Mouse (Mus musculus): ENCODE measurements around the gene Snx13.

The Snx13 gene

DNA sequence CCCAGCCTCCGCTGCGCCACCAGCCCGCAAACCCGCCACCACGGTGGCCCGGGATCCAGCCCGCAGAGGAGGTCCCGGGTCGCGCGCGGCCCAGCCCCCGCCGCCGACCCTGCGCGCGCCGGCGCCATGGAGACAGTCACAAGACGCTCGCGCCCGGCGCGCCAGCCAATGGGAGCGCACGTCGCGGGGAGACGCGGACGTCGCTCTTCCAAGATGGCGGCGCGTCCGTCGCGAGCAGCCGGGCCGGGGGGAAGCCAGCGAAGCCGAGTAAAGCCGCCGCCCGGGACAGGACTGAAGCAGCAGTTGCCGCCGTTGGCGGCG, at the start of gene Snx13:
Gene Snx13, plus strand, starts transcription at position 188 of the 321 bp plus-strand sequence.
- DNase-seq: peak; percentile 83 to 87

DNA sequence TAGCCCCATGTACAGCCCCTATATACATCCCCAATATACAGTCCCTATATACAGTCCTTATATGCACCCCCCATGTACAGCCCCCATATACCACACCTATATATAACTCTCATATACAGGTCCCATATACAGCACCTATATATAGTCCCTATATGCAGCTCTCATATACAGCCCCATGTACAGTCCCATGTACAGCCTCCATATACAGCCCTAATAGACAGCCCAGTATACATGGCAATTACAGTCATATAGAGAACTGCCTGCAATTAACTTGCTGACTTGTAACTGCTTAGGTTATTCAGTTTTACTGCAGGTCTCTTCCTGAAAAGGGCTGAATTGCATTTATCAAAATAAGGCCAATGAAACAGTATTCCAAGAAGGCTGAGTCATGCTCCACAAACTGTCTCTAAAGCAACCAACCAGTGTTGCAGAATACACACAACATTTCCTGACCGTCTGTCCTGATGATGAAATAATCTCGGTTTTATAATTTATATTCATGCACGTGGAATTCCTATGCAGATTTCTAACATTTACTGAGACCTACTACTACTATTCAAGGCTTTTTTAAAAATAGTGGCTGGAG, 49.3 kb upstream of the Snx13 start:
- DNase-seq: no peak

DNA sequence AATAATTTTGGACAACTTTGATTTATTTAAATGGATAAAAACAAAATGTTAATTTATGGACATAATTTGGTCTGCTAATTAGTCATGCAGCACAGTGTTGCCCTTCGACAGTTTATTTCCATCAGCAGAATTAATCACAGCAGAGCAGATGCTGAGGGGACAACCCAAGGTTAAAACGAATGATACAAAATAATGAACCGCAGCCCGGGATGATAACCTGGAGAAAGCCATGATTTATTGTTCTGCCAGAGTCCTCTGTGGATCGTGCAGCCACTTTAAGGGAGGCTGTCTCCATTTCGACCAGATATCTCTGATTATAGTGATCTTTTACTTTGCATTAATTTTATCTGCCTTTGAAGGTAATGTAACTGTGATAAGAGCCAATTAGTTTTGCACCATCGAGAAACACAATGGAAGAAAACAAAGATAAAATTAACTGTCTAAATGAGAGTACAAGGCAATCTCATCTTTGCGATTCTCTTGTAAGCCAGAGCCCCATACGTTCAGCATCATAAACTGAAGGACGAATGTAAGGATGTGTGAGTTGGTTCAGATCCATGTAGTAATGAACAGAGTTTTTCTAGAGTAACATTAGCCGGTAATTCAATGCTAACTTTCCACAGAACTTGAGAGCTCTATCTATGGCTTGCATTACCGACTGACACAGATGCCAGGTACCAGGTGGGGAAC, 48.1 kb upstream of the Snx13 start:
- DNase-seq: no peak

DNA sequence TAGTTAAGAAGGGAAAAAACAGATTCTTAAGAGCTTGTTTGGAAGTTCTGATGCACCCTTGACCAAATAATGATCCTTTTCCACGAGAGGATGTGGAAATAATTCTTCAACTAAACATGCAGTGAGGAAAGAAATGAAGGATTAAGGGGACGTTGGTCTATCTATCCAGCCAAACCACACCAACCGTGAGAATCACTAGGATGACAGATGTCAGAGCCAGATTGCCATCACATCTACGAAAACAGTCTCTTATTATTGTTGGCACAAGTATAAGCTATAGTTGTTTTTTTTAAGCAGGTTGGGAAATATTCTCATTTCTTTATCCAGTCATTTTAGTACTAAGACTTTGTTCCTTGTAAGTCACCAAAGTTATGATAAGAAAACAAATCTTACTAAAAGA, 46.7 kb upstream of the Snx13 start:
- DNase-seq: no peak

DNA sequence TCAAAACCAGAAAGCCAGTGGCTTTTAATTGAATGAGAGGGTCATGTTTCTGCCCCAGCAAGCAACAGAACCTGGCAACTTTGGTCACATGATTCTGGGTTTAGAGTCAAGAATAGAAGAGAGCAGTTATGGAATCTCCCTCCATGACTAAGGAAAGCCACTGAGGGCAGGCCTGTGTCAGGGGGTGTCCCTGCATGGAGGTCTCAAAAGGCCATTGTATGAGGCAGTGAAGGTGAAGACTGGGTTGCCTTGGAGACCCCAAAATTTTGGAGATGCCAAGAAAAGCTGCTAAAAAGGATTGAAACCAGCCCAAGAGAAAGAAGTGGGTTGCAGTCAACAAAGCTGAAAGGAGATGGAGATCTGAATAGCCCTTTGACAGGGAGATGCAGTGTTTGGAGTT, 41.2 kb upstream of the Snx13 start:
- no peak for DNase-seq

DNA sequence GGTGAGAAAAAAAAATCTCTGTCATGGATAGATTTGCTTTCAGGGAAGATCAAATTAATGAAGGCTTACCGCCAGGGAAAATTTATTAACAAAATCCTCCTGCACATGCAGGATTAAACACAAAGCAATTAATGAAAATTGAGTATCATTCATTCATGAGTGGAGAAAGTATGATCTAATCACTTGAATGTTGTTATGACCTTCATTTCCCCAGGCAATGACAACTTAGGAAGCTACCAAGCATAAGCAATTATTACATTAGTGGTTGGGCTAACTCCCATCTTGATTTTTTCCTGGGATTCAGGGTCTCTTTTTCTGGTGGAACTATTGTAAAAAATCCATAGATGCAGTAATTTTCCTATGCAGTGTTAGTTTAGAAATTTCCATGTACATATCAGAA, 39.1 kb upstream of the Snx13 start:
- DNase-seq: no peak

DNA sequence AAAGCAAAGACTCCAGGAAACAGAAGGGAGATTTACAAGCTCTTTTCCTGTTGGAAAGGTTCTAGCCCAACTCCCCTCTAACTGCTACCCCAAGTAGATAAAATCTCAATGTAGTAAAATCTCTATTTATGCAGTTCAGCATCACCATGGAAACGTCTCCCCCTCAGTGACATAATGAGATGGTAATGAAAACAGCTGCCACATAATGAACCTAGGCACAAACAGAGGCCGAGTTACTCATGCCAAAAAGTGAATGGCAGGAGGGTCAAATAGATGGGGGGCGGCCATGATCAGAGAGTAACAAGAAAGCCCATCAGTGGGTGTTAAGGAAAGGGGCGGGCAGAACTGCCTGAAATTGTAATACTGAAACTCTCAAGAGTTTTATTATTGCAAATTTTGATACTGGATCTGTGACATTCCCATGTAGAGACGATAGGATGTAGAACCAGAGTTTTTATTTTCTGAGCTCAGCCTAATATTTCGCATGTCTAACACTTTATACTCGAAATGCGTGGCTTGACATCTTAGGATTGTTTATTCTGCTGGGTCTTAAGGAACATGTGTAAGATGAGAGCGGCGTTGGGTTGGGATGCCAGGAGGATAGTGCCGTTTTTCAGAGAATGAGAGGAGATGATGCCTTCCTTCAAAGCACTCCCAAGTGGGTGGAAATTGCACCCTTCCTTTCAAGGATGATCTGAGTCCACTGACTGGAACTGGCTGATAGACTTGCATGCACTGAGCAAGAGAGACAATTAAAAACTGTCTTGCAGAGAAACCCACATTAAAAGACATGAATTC, 38.4 kb upstream of the Snx13 start:
- DNase-seq: no peak

DNA sequence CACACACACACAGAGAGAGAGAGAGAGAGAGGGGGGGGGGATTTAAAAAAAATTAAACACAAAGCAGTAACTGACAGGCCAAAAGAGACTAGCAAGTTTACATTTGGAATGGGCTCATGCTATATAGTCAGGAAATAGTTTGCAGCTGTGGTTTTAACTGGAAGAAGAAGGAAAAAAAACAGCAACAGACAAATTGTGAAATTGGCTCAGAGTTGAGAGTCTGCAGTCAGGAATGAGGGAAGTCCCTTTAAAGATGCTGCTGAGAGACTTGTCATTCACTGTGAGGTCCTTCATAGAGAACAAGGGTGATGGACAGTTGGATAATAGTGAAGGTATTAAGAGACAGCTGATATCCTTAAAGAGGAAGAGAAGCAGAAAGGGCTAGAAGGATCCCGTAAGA, 35.5 kb upstream of the Snx13 start:
- no peak for DNase-seq

DNA sequence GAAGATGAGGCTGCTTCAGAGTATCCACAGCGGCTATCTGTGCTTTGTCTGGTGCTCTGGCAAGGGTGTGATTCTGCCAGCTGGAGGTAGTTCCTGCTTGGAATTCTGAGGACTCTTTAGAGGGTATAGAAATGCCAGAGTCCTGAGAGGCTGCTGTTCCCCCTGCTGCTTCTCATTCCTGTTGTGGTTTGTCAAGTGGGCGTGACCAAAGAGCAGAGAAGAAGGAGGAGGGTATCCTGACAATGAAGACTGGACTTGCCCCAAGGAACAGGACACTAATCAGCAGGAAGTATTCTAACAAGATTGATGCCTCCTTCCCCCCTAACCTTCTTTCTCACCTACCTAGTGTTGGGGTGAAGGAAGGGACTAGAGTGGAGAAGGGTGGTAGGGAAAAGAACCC, 33.0 kb upstream of the Snx13 start:
- DNase-seq: no peak

DNA sequence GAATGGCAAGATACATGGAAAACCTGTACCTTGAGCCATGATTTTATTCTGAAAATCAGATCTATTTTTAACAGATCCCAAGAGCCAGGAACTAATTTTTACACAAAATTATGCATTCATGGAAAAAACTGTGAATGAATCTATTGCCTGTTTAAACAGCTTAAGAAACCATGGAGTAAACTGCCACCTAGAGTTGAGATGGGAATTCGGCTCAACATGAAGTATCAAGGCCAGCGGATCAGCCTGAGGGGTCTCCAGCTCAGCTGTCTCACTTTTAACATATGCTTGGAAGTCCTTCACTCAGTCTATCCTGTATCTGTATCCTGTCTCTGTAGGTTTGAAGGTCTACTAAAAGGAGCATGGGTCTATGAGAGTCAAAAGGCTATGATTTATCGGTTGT, 30.9 kb upstream of the Snx13 start:
- DNase-seq: no peak

DNA sequence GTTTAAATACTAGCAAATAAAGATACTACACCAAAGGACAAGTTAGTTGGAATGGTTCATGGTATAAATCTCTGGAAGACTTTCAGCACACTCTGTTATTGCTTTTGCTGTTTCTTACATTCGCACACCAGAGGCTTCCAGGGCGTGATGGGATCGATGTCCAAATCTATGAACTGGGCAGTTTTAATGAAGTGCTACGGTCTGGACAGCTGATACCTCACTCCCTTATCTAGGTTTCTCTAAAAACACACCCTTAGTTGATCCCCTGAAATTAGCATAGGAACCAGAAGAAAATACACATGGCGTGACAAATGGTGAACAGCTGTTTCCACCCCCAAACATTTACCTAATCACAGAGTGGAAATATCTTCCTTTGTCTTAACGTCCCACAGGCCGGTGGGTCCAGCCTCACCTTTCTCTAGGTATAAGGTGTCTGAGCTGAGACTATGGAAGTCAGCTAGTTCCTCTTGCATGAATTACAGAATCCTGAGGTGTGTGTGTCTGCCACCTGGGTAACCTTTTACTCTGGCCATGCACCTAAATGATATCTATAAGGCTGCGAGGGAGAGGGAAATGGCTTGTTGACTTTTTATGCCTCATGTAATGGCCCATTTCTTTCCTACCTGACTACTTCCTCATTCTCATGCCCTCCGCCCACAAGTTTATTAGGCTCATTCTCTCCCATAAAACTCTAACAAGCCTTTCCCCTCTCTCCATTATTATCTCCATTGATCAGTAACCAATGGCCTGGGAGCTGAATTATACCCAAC, 30.3 kb upstream of the Snx13 start:
- DNase-seq: no peak

DNA sequence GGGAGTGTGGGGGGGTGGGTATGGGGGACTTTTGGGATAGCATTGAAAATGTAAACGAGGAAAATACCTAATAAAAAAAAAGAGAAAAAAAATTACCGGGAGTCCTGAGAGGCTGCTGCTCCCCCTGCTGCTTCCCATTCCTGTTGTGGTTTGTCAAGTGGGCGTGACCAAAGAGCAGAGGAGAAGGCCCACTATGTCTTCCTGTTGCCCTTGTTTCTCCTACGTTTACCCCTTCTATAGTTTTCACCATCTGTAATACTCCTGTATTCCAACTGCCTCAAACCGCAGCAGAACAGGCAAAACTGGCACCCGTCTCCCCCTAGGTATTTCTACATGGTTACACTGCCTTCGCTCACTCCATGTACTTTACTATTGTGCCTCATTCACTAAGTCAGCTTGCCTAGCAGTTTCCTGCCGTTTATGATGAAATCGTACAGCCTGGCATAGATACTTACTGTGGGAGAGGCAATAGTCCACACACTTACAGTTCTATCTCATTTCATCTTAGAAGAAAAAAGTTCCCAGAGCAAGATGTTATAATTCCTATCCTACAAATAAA, 28.2 kb upstream of the Snx13 start:
- DNase-seq: no peak

DNA sequence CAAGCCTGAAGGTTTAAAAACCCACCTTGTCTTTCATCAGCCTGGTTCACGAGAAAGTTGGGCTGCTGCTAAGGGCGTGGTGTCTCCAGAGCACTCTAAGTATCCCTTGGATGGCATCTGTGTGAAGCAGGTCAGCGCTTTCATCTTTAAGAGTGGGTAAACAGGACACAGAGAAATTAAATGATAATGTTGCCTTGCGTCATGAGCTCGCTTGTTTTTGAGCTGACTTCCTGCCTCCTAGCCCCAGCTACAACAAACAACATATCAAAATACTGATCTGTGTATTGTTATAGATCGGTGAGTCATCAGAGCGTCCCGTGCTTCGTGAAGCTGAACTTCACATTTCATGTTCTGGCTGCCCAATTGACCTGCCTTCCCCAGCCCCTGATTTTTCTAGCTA, 25.7 kb upstream of the Snx13 start:
- no peak for DNase-seq

DNA sequence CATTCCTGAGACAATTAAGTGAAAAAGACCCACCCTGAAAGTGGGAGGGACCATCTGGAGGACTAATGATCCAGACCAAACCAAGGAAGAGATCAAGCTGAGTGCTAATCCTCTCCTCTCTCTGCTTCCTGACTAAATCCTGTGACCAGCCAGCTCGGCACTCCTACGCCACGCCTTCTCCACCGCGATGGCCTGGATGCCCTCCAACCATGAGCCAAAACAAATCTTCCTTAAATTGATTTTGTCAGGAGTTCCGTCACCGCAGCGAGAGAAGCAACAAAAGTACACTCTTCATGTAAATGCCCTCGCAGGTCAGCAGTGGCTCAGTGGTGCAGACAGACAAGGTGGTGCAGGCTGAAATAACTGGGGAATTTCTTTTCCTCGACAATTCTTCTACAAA, 24.9 kb upstream of the Snx13 start:
- no peak for DNase-seq

DNA sequence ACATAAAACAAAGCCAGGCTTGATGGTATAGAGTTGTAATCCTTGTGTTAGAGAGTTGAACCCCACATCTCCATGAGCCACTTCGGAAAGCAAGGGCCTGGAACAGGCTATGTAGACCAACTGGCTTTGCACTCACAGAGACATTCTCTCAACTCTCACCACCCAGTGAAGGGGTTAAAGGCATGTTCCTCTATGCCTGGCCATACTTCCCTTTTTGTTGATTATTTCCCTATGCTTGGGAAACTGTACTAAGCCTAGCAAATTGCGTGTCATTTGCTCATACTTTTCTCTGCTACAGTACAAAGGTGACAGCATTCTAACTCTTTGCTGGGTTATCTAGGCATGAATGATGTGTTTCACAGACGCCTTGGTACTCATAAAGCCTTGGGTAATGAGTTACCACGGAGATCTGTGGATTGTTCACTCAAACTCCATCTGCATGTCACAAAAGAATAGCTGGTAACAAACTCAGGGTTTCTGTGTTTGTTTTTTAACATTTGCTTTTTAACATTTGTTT, 21.0 kb upstream of the Snx13 start:
- no peak for DNase-seq

DNA sequence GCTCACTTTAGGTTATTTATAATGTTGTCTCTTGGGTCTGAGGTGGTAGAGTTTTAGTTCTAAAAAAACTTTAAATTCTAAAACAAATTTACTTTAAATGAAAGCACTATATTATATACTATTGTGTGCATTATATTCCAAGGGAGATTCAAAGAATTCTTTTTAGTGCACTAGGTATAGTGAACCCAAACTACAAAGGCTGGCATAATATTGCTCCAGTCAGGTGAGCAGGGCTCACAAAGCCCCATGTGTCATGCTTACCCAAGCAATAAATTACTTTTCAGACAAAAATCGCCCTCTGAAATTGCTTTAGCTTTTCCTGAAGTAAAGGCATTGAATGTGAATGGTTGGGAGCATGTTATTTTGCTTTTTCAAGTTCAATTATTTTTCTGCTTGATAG, 19.5 kb upstream of the Snx13 start:
- no peak for DNase-seq

DNA sequence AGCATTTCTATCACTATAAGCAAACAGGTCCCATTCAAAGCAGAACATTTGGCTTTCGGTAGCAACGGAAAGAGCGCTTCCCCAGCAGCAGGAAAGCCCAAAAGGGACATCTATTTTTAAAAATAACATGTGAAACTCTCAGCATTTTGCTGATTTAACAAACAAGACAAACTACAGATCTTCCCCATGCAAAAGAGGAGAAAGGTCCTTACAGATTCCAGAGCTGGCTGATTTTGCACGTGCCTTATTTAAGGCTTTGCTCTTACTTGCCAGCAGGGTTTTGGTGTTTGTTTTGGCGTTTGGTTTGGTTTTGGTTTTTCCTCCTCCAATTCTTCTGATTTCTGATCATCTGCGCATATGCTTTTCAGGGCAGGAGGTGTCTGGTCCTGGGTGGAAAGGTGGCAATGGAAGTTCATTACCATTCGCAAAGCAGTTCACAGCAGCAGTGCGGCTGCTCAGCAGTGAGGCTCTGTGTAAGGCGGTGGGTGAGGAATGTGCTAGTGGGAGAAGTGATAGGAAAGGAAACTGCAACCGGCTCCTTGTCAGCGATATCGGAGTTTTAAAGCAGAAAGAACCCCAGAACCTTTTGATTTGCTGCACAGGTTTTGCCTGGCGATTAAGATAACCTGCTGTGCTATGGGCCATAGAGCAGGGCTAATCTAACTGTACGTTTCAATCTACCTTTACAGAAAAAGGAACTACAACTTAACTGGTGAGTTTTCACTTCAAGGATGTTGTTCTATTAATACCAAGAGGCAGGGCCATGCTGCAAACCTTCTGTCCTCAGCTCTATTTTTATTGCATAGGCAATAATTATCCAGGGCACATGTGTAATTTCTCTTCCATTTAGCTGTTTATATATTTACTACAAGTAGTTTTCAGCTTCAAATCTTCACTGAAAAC, 8.1 kb upstream of the Snx13 start:
- no peak for DNase-seq

DNA sequence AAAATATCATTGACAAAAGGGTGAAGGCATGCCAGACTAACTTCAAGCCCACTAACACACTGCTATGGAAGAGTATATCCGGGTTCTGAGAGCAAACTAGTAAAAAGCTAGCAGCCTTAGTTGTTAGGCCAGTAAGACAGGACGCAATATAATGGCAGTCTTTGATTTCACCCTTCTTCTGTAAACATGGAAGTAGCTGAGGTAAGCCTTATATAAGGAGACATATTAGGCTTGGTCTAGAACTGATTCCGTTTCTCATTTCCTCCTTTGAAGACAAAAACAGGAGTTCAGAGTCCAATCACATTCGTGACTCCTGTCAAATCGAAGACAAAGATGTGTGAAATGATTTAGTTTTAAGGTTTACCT, 7.4 kb upstream of the Snx13 start:
- no peak for DNase-seq

DNA sequence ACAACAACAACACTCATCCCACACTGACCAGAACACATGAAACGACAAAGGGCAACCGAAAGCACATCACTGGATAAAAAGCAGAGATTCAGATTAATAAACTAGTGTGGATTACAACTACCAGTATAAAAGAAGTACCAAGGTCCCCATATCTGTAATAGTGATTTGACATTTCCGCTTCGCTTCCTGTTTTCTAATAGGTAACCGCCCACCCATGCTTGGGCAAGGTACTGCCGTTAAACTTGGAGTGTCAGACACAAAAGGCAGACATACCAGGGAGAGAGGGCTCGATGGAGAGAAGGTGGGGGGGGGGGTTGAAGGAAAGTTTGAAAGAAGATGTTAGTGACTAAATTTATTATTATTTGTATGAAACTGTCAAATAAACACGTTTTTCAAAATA, 5.0 kb upstream of the Snx13 start:
- no peak for DNase-seq

DNA sequence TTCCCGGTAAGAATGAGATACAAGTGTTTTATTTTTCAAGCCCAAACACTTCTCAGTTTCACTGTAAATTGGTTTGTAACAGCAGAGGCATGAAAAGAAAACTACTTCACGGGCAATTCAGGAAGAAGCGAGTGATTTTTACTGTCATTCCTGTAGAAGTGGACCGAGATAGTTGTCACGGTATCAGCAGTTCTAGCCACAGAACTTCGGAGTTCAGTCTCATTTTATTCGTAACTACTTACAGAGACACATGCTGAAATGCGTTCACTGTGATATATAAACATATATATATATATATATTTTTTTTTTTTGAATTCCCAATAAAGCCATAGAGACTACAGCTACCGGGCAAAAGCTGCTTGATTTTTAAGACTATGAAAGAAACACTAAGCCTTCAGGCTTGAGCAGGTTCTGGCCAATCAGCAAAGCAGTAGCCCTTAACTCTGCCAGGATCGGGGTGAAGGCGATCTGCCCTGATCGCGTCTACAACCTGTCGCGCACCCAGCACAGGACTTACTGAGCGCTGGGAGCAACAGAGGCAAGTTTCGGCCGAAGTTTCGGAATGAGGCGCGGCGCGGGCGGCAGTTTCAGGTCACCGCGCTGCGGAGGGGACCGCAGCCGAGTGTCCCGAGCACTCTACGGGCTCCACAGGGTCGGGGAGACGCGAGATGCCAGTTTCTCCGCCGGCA, 532 bp upstream of the Snx13 start:
- DNase-seq: no peak

All from kidney, adult 8-10 months (tissue).